Comparison of ENCODE assay signal across 16 mouse cellular contexts in genomic region chr6:137606541-137606940, GRCm38 (mm10).
"Had no signal": no experiment of that assay in that cellular context is flagged by ENCODE, and none has a peak within 500 bp of the region (broad histone marks: within the 10 kb centered on the region; RNA-seq: fewer than 3 reads in every experiment).

No protein-coding gene starts in this region.

- H3K9ac ChIP-seq: liver, embryonic 14.5 days; lung, embryonic 14.5 days; midbrain, embryonic 12.5 days; neural tube, embryonic 13.5 days; neural tube, embryonic 15.5 days; stomach, embryonic 15.5 days had no signal

- H3K27ac ChIP-seq: liver, embryonic 14.5 days; midbrain, embryonic 12.5 days; neural tube, embryonic 13.5 days; neural tube, embryonic 15.5 days; stomach, embryonic 15.5 days had no signal

- ATAC-seq: midbrain, embryonic 16.5 days had no signal

- H3K9me3 ChIP-seq: midbrain, embryonic 12.5 days; neural tube, embryonic 13.5 days; neural tube, embryonic 15.5 days; stomach, embryonic 15.5 days had no signal

- H3K27me3 ChIP-seq: midbrain, embryonic 12.5 days; neural tube, embryonic 13.5 days; neural tube, embryonic 15.5 days; stomach, embryonic 15.5 days had no signal

- DNase-seq: lung, adult 18-20 months; lung, embryonic 14.5 days; lung, postnatal 10 days; lung, postnatal 4 days; midbrain, embryonic 14.5 days; right cerebral cortex, postnatal 14 days; thymus, adult 18-20 months; thymus, postnatal 14 days; thymus, postnatal 36 days had no signal

- H3K4me2 ChIP-seq: lung, embryonic 14.5 days; midbrain, embryonic 12.5 days; neural tube, embryonic 13.5 days; neural tube, embryonic 15.5 days; stomach, embryonic 15.5 days had no signal

- H3K36me3 ChIP-seq: midbrain, embryonic 12.5 days; neural tube, embryonic 13.5 days; neural tube, embryonic 15.5 days had no signal

- H3K4me1 ChIP-seq: midbrain, embryonic 12.5 days; neural tube, embryonic 13.5 days; neural tube, embryonic 15.5 days; stomach, embryonic 15.5 days had no signal

- H3K4me3 ChIP-seq: midbrain, embryonic 12.5 days; myocyte; neural tube, embryonic 13.5 days; neural tube, embryonic 15.5 days; stomach, embryonic 15.5 days had no signal
